Mouse (Mus musculus): Measurements from ENCODE around the gene Gm5447.

The Gm5447 gene

GRCm38 (mm10) chr13:30973501-30974246 is at the start of gene Gm5447, which contains the start of gene Exoc2:
Gene Gm5447, plus strand, starts transcription at chr13:30974204.
Gene Exoc2, minus strand, starts transcription at chr13:30974093.
- DNase-seq (ENCODE audit: low spot score in 2 of 2) = peak; percentile 68 to 69

- no peak for DNase-seq (ENCODE audit: low spot score in 2 of 2)
Observed at GRCm38 (mm10) chr13:30924269-30924668, 49.7 kb upstream of the Gm5447 start.

GRCm38 (mm10) chr13:30929119-30929518 is 44.9 kb upstream of the Gm5447 start:
- no peak for DNase-seq (ENCODE audit: low spot score in 2 of 2)

- DNase-seq (ENCODE audit: low spot score in 2 of 2) = no peak
Observed at GRCm38 (mm10) chr13:30931613-30932012, 42.4 kb upstream of the Gm5447 start.

GRCm38 (mm10) chr13:30932972-30933371 is 41.0 kb upstream of the Gm5447 start:
- no peak for DNase-seq (ENCODE audit: low spot score in 2 of 2)

- DNase-seq (ENCODE audit: low spot score in 2 of 2) = no peak
Observed at GRCm38 (mm10) chr13:30945788-30946187, 28.2 kb upstream of the Gm5447 start.

GRCm38 (mm10) chr13:30947129-30947528 is 26.9 kb upstream of the Gm5447 start:
- DNase-seq (ENCODE audit: low spot score in 2 of 2) = no peak

- DNase-seq (ENCODE audit: low spot score in 2 of 2) = no peak
Observed at GRCm38 (mm10) chr13:30947540-30947939, 26.5 kb upstream of the Gm5447 start, which contains the start of gene Hus1b. Gene Hus1b, minus strand, starts transcription at chr13:30947759.

- DNase-seq (ENCODE audit: low spot score in 2 of 2) = no peak
Observed at GRCm38 (mm10) chr13:30949181-30949580, 24.8 kb upstream of the Gm5447 start.

GRCm38 (mm10) chr13:30952044-30952443 is 22.0 kb upstream of the Gm5447 start:
- no peak for DNase-seq (ENCODE audit: low spot score in 2 of 2)

- DNase-seq (ENCODE audit: low spot score in 2 of 2) = no peak
Observed at GRCm38 (mm10) chr13:30953580-30953979, 20.4 kb upstream of the Gm5447 start.

GRCm38 (mm10) chr13:30960714-30961113 is 13.3 kb upstream of the Gm5447 start:
- no peak for DNase-seq (ENCODE audit: low spot score in 2 of 2)

- no peak for DNase-seq (ENCODE audit: low spot score in 2 of 2)
Observed at GRCm38 (mm10) chr13:30961932-30962331, 12.1 kb upstream of the Gm5447 start.

- no peak for DNase-seq (ENCODE audit: low spot score in 2 of 2)
Observed at GRCm38 (mm10) chr13:30966507-30966911, 7.5 kb upstream of the Gm5447 start.

- DNase-seq (ENCODE audit: low spot score in 2 of 2) = no peak
Observed at GRCm38 (mm10) chr13:30968311-30968710, 5.7 kb upstream of the Gm5447 start.

GRCm38 (mm10) chr13:30971047-30971446 is 3.0 kb upstream of the Gm5447 start:
- DNase-seq (ENCODE audit: low spot score in 2 of 2) = no peak

GRCm38 (mm10) chr13:30972102-30972501 is 1.9 kb upstream of the Gm5447 start:
- no peak for DNase-seq (ENCODE audit: low spot score in 2 of 2)

GRCm38 (mm10) chr13:30974247-30974630 is 235 bp downstream of the Gm5447 start:
- no peak for DNase-seq (ENCODE audit: low spot score in 2 of 2)

GRCm38 (mm10) chr13:30976536-30977084 is 2.6 kb downstream of the Gm5447 start:
- no peak for DNase-seq (ENCODE audit: low spot score in 2 of 2)

- no peak for DNase-seq (ENCODE audit: low spot score in 2 of 2)
Observed at GRCm38 (mm10) chr13:30978224-30978623, 4.2 kb downstream of the Gm5447 start.

GRCm38 (mm10) chr13:30981666-30982065 is 7.7 kb downstream of the Gm5447 start:
- no peak for DNase-seq (ENCODE audit: low spot score in 2 of 2)

GRCm38 (mm10) chr13:30985275-30985597 is 11.2 kb downstream of the Gm5447 start:
- no peak for DNase-seq (ENCODE audit: low spot score in 2 of 2)
